Mouse (Mus musculus) heart, embryonic 15.5 days (tissue): ENCODE results near the gene Ctbs. TPM values are rescaled to one million over a fixed set of nuclear protein-coding genes. Genes with fewer than 3 reads are reported as not detected.

ENCODE experiments used
- ATAC-seq: fragments of 200-750 bp; cut with Nextera tagmentation; replicated peaks from 2 replicates; pipeline ENCODE4 v1.8.0; 2017; ENCODE audit warnings: low read depth, moderate TSS enrichment; ENCODE audit not compliant: insufficient number of reproducible peaks, insufficient read depth, low FRiP score
- H3K27ac ChIP-seq: fragments of 300-500 bp; sonication (generic); 2 replicates; pipeline ENCODE4 v1.5.1; 2015; ENCODE audit warnings: mild to moderate bottlenecking, inconsistent platforms
- H3K27me3 ChIP-seq: fragments of 300-500 bp; sonication (generic); 2 replicates; pipeline ENCODE4 v1.6.1; 2015; ENCODE audit warnings: inconsistent platforms
- H3K36me3 ChIP-seq: fragments of 300-500 bp; sonication (generic); 2 replicates; pipeline ENCODE4 v1.6.1; 2015; ENCODE audit warnings: mild to moderate bottlenecking, inconsistent platforms
- H3K4me1 ChIP-seq: fragments of 300-500 bp; sonication (generic); replicated peaks from 2 replicates; pipeline ENCODE4 v1.6.1; 2015; ENCODE audit warnings: inconsistent platforms
- H3K4me2 ChIP-seq: fragments of 300-500 bp; sonication (generic); 2 replicates; pipeline ENCODE4 v1.6.1; 2015; ENCODE audit warnings: inconsistent platforms, mild to moderate bottlenecking, moderate library complexity
- H3K4me3 ChIP-seq: fragments of 300-500 bp; sonication (generic); 2 replicates; pipeline ENCODE4 v1.5.1; 2015; ENCODE audit warnings: mild to moderate bottlenecking, inconsistent platforms
- H3K9ac ChIP-seq: fragments of 300-500 bp; sonication (generic); 2 replicates; pipeline ENCODE4 v1.6.1; 2015; ENCODE audit warnings: mild to moderate bottlenecking, inconsistent platforms
- H3K9me3 ChIP-seq: fragments of 300-500 bp; sonication (generic); replicated peaks from 2 replicates; pipeline ENCODE4 v1.6.1; 2016; ENCODE audit warnings: inconsistent platforms
- WGBS: fragments of 180-500 bp; shearing (Covaris S2); methylation state at CpG from one replicate; pipeline ENCODE4 v1.1.7; 2015; ENCODE audit warnings: mixed read lengths; 5-methylcytosine and 5-hydroxymethylcytosine counted together
- polyA plus RNA-seq: library from polyadenylated mRNA; unstranded; fragments of >200 nt; fragmentation: Nextera tagmentation; extraction: Ambion mirVana; gene quantifications from 2 replicates; pipeline ENCODE4 v1.2.1, GENCODE M21; 2015

Gene Ctbs
- polyA plus RNA-seq, 1 experiment from 2014 or later = 7.5 TPM

- no peaks in the 10 kb centered on the region for H3K27me3 ChIP-seq
These were observed 15.8 kb upstream of the Ctbs start for GRCm38 (mm10) chr3:146433681-146434350.

GRCm38 (mm10) chr3:146434686-146435085 lies 14.9 kb upstream of the Ctbs start:
- Histone ChIP-seq H3K36me3 (peaks cover 32% of the 10 kb centered on the region; the same call in 1 of the 2 replicates), H3K9ac (no peak overlapping the region), H3K9me3 (no peaks in the 10 kb centered on the region), H3K4me1 (peaks cover 5% of the 10 kb centered on the region; the same call in 1 of the 2 replicates), H3K4me3 (no peak overlapping the region), H3K27ac (no peak overlapping the region), H3K4me2 (no peak overlapping the region), H3K27me3 (no peaks in the 10 kb centered on the region)
- no peak for ATAC-seq
- WGBS = 95% methylated on average over 8 of the region's 8 CpGs

More at GRCm38 (mm10) chr3:146433681-146434350, 15.8 kb upstream of the Ctbs start:
- H3K9me3 ChIP-seq = no peaks in the 10 kb centered on the region
- no peak; the same call in 1 of the 2 replicates for ATAC-seq
- no peak overlapping the region for H3K9ac ChIP-seq
- 70% methylated on average over 14 of the region's 14 CpGs for WGBS
- H3K4me3 ChIP-seq = no peak overlapping the region
- peaks cover 37% of the 10 kb centered on the region; the same call in 1 of the 2 replicates for H3K36me3 ChIP-seq
- peaks cover 5% of the 10 kb centered on the region; the same call in 1 of the 2 replicates for H3K4me1 ChIP-seq
- H3K27ac ChIP-seq = 0 out of 2 replicates have a peak overlapping the region, but pooled peaks have one; percentile 46
- no peak overlapping the region for H3K4me2 ChIP-seq

GRCm38 (mm10) chr3:146435533-146435932 lies 14.1 kb upstream of the Ctbs start:
- H3K27me3 ChIP-seq = no peaks in the 10 kb centered on the region
- H3K4me1 ChIP-seq = peaks cover 5% of the 10 kb centered on the region; the same call in 1 of the 2 replicates
- H3K9ac ChIP-seq = no peak overlapping the region
- H3K27ac ChIP-seq = no peak overlapping the region
- no peak for ATAC-seq
- no peak overlapping the region for H3K4me2 ChIP-seq
- H3K36me3 ChIP-seq = peaks cover 29% of the 10 kb centered on the region; the same call in 1 of the 2 replicates
- no peak overlapping the region for H3K4me3 ChIP-seq
- no peaks in the 10 kb centered on the region for H3K9me3 ChIP-seq
- 91% methylated on average over 11 of the region's 11 CpGs for WGBS

- no peak for ATAC-seq
- H3K27ac ChIP-seq = no peak overlapping the region
- H3K4me3 ChIP-seq = no peak overlapping the region
- H3K9ac ChIP-seq = no peak overlapping the region
- H3K4me1 ChIP-seq = peaks cover 5% of the 10 kb centered on the region; the same call in 1 of the 2 replicates
- 88% methylated on average over 8 of the region's 8 CpGs for WGBS
- no peak overlapping the region for H3K4me2 ChIP-seq
- no peaks in the 10 kb centered on the region for H3K9me3 ChIP-seq
- H3K27me3 ChIP-seq = no peaks in the 10 kb centered on the region
- H3K36me3 ChIP-seq = peaks cover 23% of the 10 kb centered on the region; the same call in 1 of the 2 replicates
These were observed 13.5 kb upstream of the Ctbs start for GRCm38 (mm10) chr3:146436114-146436513.

GRCm38 (mm10) chr3:146440011-146440410 lies 9.6 kb upstream of the Ctbs start:
- Histone ChIP-seq H3K36me3 (peaks cover 20% of the 10 kb centered on the region; the same call in 1 of the 2 replicates), H3K27me3 (no peaks in the 10 kb centered on the region)
- 92% methylated on average over 12 of the region's 12 CpGs for WGBS

GRCm38 (mm10) chr3:146440422-146440821 lies 9.2 kb upstream of the Ctbs start:
- no peak overlapping the region for H3K4me2 ChIP-seq
- ATAC-seq = no peak
- 84% methylated on average over 7 of the region's 7 CpGs for WGBS
- no peaks in the 10 kb centered on the region for H3K4me1 ChIP-seq
- no peak overlapping the region for H3K9ac ChIP-seq
- H3K36me3 ChIP-seq = peaks cover 20% of the 10 kb centered on the region; the same call in 1 of the 2 replicates
- H3K27me3 ChIP-seq = no peaks in the 10 kb centered on the region
- no peaks in the 10 kb centered on the region for H3K9me3 ChIP-seq
- H3K4me3 ChIP-seq = no peak overlapping the region
- no peak overlapping the region for H3K27ac ChIP-seq

More at GRCm38 (mm10) chr3:146440011-146440410, 9.6 kb upstream of the Ctbs start:
- no peak for ATAC-seq
- Histone ChIP-seq H3K4me1 (no peaks in the 10 kb centered on the region), H3K4me2 (no peak overlapping the region), H3K4me3 (no peak overlapping the region), H3K9me3 (no peaks in the 10 kb centered on the region), H3K27ac (no peak overlapping the region), H3K9ac (no peak overlapping the region)

- Histone ChIP-seq H3K9ac (no peak overlapping the region), H3K36me3 (peaks cover 9% of the 10 kb centered on the region; the same call in 1 of the 2 replicates), H3K4me3 (no peak overlapping the region), H3K4me1 (no peaks in the 10 kb centered on the region), H3K27me3 (no peaks in the 10 kb centered on the region), H3K9me3 (no peaks in the 10 kb centered on the region), H3K4me2 (no peak overlapping the region), H3K27ac (no peak overlapping the region)
- ATAC-seq = no peak
- WGBS = 81% methylated on average over 7 of the region's 7 CpGs
These were observed 7.1 kb upstream of the Ctbs start for GRCm38 (mm10) chr3:146442484-146442883.

- Histone ChIP-seq H3K9me3 (no peaks in the 10 kb centered on the region), H3K4me3 (no peak overlapping the region), H3K4me1 (no peaks in the 10 kb centered on the region), H3K27ac (no peak overlapping the region), H3K4me2 (no peak overlapping the region), H3K27me3 (no peaks in the 10 kb centered on the region), H3K36me3 (peaks cover 9% of the 10 kb centered on the region; the same call in 1 of the 2 replicates), H3K9ac (no peak overlapping the region)
- WGBS = 90% methylated on average over 8 of the region's 8 CpGs
- ATAC-seq = no peak
These were observed 6.7 kb upstream of the Ctbs start for GRCm38 (mm10) chr3:146442936-146443335.

- WGBS = 88% methylated on average over 7 of the region's 7 CpGs
- Histone ChIP-seq H3K4me3 (no peak overlapping the region), H3K36me3 (peaks cover 6% of the 10 kb centered on the region; the same call in 1 of the 2 replicates), H3K4me2 (no peak overlapping the region), H3K27me3 (no peaks in the 10 kb centered on the region), H3K9ac (no peak overlapping the region), H3K27ac (no peak overlapping the region), H3K4me1 (peaks cover 2% of the 10 kb centered on the region; the same call in 1 of the 2 replicates), H3K9me3 (no peaks in the 10 kb centered on the region)
- ATAC-seq = no peak
These were observed 6.2 kb upstream of the Ctbs start for GRCm38 (mm10) chr3:146443380-146443779.

- Histone ChIP-seq H3K27me3 (no peaks in the 10 kb centered on the region), H3K4me2 (no peak overlapping the region), H3K4me1 (peaks cover 5% of the 10 kb centered on the region; the same call in 1 of the 2 replicates), H3K4me3 (no peak overlapping the region), H3K27ac (no peak overlapping the region), H3K36me3 (no peaks in the 10 kb centered on the region), H3K9me3 (no peaks in the 10 kb centered on the region), H3K9ac (no peak overlapping the region)
- WGBS = 80% methylated on average over 7 of the region's 7 CpGs
- no peak for ATAC-seq
These were observed 4.7 kb upstream of the Ctbs start for GRCm38 (mm10) chr3:146444880-146445279.

GRCm38 (mm10) chr3:146447156-146447555 lies 2.4 kb upstream of the Ctbs start:
- Histone ChIP-seq H3K4me1 (peaks cover 12% of the 10 kb centered on the region), H3K36me3 (no peaks in the 10 kb centered on the region), H3K27me3 (no peaks in the 10 kb centered on the region), H3K9me3 (no peaks in the 10 kb centered on the region), H3K4me2 (no peak overlapping the region), H3K27ac (no peak overlapping the region), H3K9ac (no peak overlapping the region), H3K4me3 (no peak overlapping the region)
- 87% methylated on average over 5 of the region's 5 CpGs for WGBS
- no peak for ATAC-seq

- Histone ChIP-seq H3K9me3 (no peaks in the 10 kb centered on the region), H3K9ac (no peak overlapping the region), H3K4me2 (no peak overlapping the region), H3K4me3 (no peak overlapping the region), H3K27ac (no peak overlapping the region), H3K27me3 (no peaks in the 10 kb centered on the region), H3K36me3 (no peaks in the 10 kb centered on the region), H3K4me1 (peaks cover 12% of the 10 kb centered on the region)
- ATAC-seq = no peak
- WGBS = 86% methylated on average over 3 of the region's 3 CpGs
These were observed 2.0 kb upstream of the Ctbs start for GRCm38 (mm10) chr3:146447598-146447997.
